Mouse (Mus musculus) bone marrow macrophage, adult 2 months (primary cell): ENCODE measurements around the gene Fnbp1.

Experiments used
- CTCF ChIP-seq: IDR thresholded peaks from 2 replicates; pipeline ENCODE4 v1.5.1; 2012; ENCODE audit warnings: low read depth, mild to moderate bottlenecking, low read length, moderate library complexity
- POLR2A ChIP-seq: IDR thresholded peaks from 2 replicates; pipeline ENCODE4 v1.6.1; 2012; ENCODE audit warnings: mild to moderate bottlenecking, low read depth, low read length, borderline replicate concordance

- TF ChIP-seq CTCF = no peak
- TF ChIP-seq POLR2A = no peak
Measured at GRCm38 (mm10) chr2:30994853-30995252, 147.0 kb downstream of the Fnbp1 start.
